Mouse (Mus musculus) lung, postnatal 0 days (tissue): ENCODE measurements around the gene Oasl1.

Experiments used
- CTCF ChIP-seq: IDR thresholded peaks from 2 replicates; pipeline ENCODE4 v1.5.1; 2016; ENCODE audit warnings: antibody characterized with exemption, mild to moderate bottlenecking
- EP300 ChIP-seq: IDR thresholded peaks from 2 replicates; pipeline ENCODE4 v1.6.1; 2016; ENCODE audit warnings: antibody characterized with exemption, mild to moderate bottlenecking, control low read depth

- TF ChIP-seq CTCF: no peak
- TF ChIP-seq EP300: no peak
Measured at GRCm38 (mm10) chr5:114980122-114980748, 57.2 kb downstream of the Oasl1 start.
